Mouse (Mus musculus): Measurements from ENCODE around the gene Gipc2.

- TF ChIP-seq POLR2A (IDR thresholded peaks at IDR 0.05; ENCODE audit: insufficient read depth, low read length) (no peak), CTCF (IDR thresholded peaks at IDR 0.05; ENCODE audit: low read depth, low read length) (no peak), EP300 (IDR thresholded peaks at IDR 0.05; ENCODE audit: insufficient read depth, low read depth, low read length) (no peak)
Observed at GRCm38 (mm10) chr3:152154095-152154494, 11.9 kb downstream of the Gipc2 start.
